Mouse (Mus musculus): Measurements from ENCODE around the gene Cysrt1. TPM values are rescaled to one million over a fixed set of nuclear protein-coding genes. Genes with fewer than 3 reads are reported as not detected.

Cysrt1 gene
- total RNA-seq (2021): under 1 TPM in 1 of 2 experiments, not detected in 1; 0.79 TPM
- long read RNA-seq, experiment 1, partial matches to known transcripts: 0 of 1 reads
- long read RNA-seq, experiment 1, other reads (novel, unspliced or antisense): 1 of 1 reads
- long read RNA-seq, experiment 2: 0 reads

GRCm38 (mm10) chr2:25242101-25242506 is at the start of gene Cysrt1, which contains the start of gene Rnf208:
Gene Cysrt1 (minus strand): TSS chr2:25242452.
Gene Rnf208 (plus strand): TSS chr2:25242255.
- peak in 1 of 2 experiments; percentile 59 for DNase-seq (ENCODE audit: low spot score in 2 of 2)
- intact Hi-C loops (cut with DNase I): no loop called here

- intact Hi-C loops (cut with DNase I): no loop called here
- no peak for DNase-seq (ENCODE audit: low spot score in 2 of 2)
Observed at GRCm38 (mm10) chr2:25291184-25292053, 49.2 kb upstream of the Cysrt1 start.

DNA sequence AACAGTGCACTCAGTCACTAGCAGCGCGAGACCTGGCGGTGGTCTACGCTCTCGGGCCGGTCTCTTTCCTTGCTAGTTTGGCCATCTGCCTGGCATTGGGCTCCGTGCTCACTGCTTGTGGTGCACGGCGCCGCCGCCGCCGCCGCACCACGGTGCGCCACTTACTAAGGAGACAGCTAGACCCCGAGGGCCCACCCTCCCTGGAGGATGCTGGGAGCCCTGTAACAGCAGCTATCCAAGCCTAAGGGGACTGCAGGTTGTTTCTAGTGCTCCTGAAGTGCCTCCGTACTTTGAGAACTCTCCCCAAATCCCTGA is 48.5 kb upstream of the Cysrt1 start:
- intact Hi-C loops (cut with DNase I): no loop called here

GRCm38 (mm10) chr2:25290101-25290815 is 48.0 kb upstream of the Cysrt1 start:
- DNase-seq (ENCODE audit: low spot score in 2 of 2): peak; percentile 73 to 76
- intact Hi-C loops (cut with DNase I): no loop called here

More for the DNA sequence above, 48.5 kb upstream of the Cysrt1 start:
- DNase-seq (ENCODE audit: low spot score in 2 of 2): peak; percentile 58 to 81

GRCm38 (mm10) chr2:25289651-25290050 is 47.4 kb upstream of the Cysrt1 start, which contains the start of gene Lrrc26:
Gene Lrrc26 (plus strand): TSS chr2:25289915.
- no peak for DNase-seq (ENCODE audit: low spot score in 2 of 2)
- intact Hi-C loops (cut with DNase I): no loop called here

GRCm38 (mm10) chr2:25288734-25289345 is 46.6 kb upstream of the Cysrt1 start:
- no peak for DNase-seq (ENCODE audit: low spot score in 2 of 2)
- intact Hi-C loops (cut with DNase I): no loop called here

DNA sequence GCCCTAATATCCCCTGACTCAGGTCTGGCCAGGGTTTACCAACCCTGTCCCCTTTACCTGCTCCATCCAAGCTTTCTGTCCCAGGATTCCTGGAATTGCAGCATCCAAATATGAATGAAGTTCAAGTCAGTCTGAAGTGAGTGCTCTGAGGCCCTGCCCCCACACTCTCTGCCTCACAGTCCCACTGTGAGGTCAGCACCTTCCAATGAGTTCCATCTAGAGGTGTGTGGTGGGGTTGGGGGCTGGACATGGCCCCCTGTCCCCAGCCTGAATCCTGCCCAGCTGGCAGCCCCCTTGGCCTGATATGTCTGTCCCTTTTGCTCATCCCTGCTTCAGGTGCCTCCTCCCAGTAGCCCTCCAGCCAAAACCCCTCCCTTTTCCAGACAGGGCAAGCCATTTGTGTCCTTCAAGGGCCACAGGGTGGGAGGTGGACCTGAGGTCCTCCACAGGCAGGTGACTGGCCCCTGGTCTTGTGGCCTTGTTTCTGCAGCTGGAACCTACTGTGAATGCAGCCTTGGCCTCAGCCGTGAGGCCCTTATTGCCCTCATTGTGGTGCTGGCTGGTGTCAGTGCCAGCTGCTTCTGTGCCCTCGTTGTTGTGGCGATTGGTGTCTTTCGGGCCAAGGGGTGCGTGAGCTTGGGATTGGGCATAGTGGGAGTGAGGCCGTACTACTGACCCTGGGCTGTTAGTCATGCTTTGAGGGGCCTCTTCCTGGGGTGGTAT is 45.8 kb upstream of the Cysrt1 start, which contains the start of gene Tmem210:
Gene Tmem210, plus strand, starts transcription at position 219 of the 723 bp plus-strand sequence.
- intact Hi-C loops (cut with DNase I): no loop called here

GRCm38 (mm10) chr2:25286837-25287636 is 44.8 kb upstream of the Cysrt1 start:
- intact Hi-C loops (cut with DNase I): no loop called here
- no peak for DNase-seq (ENCODE audit: low spot score in 2 of 2)

More for the DNA sequence above, 45.8 kb upstream of the Cysrt1 start, which contains the start of gene Tmem210:
- DNase-seq (ENCODE audit: low spot score in 2 of 2): no peak

DNA sequence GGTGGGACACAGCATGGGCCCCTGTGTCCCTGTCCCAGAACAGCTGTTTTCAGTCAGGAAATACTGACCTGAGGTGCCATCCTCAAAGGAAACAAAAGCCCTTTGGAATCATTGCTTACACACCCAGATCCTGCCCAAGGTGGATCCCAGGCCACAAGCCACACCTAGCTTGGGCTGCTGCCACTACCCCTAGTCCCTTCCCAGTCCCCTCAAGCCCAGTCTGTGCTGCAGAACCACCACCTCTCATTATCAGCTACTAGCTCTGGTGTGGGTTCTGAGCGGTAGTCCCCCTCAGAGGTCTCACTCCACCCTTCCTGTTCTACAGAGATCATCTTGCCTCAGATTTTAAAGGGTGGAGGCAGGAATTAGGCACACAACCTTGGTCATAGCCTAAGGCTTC is 44.1 kb upstream of the Cysrt1 start:
- intact Hi-C loops (cut with DNase I): no loop called here
- no peak for DNase-seq (ENCODE audit: low spot score in 2 of 2)

DNA sequence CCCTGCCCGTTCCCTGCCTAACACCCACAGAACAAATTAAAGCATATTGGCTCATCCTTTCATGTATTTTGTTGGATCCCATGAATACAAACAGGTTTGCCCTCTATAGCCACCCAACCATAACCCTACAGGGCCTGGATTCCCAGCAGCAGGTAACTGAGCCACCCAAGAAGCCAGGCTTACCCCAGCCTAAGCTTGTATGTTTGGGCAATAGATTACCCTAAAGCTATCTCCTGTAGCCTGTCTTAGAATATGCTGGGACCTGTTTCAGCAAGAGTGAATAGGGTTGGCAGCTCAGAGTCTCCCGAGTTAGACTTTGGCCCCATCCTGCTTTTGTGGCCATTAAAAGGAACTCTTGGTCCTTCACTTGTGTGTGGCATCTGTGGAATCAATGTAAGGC is 43.3 kb upstream of the Cysrt1 start:
- no peak for DNase-seq (ENCODE audit: low spot score in 2 of 2)
- intact Hi-C loops (cut with DNase I): no loop called here

GRCm38 (mm10) chr2:25278928-25279882 is 37.0 kb upstream of the Cysrt1 start:
- intact Hi-C loops (cut with DNase I): loop anchor here (5.0 kb wide), 1 partner anchor 48 kb away; no protein-coding TSS in a partner anchor
- DNase-seq (ENCODE audit: low spot score in 2 of 2): peak; percentile 83 to 87

DNA sequence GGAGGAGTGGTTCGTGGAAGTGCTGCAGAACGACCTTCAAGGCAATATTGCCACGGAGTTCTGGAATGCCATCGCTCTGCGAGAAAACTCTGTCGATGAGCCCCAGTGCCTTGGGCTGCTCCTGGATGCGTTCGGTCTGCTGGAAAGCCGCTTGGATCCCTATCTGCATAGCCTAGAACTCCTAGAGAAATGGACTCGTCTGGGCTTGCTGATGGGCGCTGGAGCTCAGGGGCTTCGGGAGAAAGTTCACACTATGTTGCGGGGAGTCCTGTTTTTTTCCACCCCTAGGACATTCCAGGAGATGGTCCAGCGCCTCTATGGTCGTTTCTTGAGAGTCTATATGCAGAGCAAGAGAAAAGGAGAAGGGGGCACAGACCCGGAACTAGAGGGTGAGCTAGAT is 30.8 kb upstream of the Cysrt1 start:
- intact Hi-C loops (cut with DNase I): loop anchor here (5.0 kb wide), 1 partner anchor 46 kb away; no protein-coding TSS in a partner anchor

DNA sequence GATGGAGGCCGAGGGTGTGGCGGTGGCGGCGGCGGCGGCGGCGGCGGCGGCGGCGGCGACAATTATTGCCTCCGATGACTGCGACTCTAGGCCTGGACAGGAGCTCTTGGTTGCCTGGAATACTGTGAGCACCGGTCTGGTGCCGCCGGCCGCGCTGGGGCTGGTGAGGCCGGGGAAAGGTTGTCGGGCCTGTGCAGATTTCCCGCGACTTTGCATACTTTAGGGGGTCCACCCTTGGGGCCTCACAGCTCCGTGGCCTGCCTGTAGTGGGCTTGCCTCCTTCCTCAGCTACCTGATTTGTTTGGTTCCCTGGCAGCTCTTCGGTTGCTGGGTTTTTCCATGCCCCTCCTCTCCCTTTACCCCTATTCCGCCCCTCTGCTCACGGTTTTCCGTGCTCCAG is 30.3 kb upstream of the Cysrt1 start:
- intact Hi-C loops (cut with DNase I): loop anchor here (5.0 kb wide), 1 partner anchor 45 kb away; no protein-coding TSS in a partner anchor
- no peak for DNase-seq (ENCODE audit: low spot score in 2 of 2)

More for the DNA sequence above, 30.8 kb upstream of the Cysrt1 start:
- DNase-seq (ENCODE audit: low spot score in 2 of 2): no peak

DNA sequence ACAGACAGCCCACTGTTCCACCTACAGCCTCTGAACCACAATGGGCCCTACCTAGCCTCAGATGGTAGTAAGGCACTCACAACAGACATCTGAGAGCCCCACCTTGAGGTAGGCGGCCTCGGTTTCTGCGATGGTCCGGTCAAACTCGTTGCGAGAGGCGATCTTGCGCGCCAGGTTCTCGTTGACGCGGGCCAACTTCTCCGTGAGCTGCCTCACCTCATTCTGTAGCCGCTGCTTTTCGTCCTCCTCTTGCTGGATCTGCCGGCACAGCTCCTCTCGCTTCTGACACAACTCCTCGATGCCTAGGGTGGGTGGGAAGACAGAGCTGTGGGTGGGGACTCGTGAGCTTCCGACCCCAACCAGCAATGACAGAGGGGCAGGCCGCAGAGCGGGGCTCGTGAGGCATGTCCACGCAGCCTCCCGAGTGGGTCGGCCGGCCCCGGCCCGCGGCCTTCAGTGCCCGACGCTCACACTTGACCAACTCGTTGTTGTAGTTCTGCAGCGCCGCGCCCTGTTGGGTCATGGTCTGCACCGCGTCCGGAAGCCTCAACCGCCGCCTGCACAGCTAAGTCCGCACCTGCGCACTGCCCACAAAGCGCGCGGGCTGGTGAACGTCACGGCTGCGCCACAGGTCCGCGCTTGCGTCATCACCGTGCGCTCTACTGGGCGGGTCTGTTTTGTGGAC is 29.7 kb upstream of the Cysrt1 start, which contains the start of the genes Ssna1 and Anapc2:
Gene Ssna1, minus strand, starts transcription at position 612 of the 685 bp plus-strand sequence.
Gene Anapc2, plus strand, starts transcription at position 652 of the 685 bp plus-strand sequence.
- DNase-seq (ENCODE audit: low spot score in 2 of 2): peak; percentile 97 to 98
- intact Hi-C loops (cut with DNase I): loop anchor here (5.0 kb wide), 1 partner anchor 45 kb away; no protein-coding TSS in a partner anchor

DNA sequence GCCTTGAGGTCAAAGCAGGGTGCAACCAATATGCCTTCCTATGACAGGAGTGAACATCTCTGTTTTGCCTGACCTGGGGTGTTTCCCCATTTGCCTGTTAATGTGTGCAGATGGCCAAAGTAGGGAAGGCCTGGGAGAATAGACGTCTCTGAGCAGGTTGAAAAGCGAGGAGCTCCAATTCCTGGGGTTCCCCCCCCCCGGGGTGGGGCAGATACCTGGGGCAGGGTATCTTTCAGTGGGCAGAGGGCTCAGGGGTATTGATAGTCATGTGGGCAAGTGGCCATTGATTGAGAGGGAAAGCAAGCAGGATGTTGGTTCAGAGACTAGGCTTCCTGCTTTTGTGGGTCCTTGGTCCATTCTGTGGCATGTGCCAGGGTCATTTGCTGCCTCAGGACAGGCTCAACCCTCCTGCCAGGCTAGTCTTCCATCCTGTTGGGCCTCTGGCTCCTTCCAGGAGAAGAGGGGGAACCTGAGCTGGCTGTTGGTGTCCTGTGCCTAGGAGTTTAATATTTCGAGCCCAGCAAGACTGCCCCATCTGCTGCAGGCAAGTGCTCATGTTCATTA is 25.6 kb upstream of the Cysrt1 start:
- no peak for DNase-seq (ENCODE audit: low spot score in 2 of 2)
- intact Hi-C loops (cut with DNase I): no loop called here

GRCm38 (mm10) chr2:25267241-25267640 is 25.0 kb upstream of the Cysrt1 start:
- no peak for DNase-seq (ENCODE audit: low spot score in 2 of 2)
- intact Hi-C loops (cut with DNase I): no loop called here
